In the genomic region with DNA sequence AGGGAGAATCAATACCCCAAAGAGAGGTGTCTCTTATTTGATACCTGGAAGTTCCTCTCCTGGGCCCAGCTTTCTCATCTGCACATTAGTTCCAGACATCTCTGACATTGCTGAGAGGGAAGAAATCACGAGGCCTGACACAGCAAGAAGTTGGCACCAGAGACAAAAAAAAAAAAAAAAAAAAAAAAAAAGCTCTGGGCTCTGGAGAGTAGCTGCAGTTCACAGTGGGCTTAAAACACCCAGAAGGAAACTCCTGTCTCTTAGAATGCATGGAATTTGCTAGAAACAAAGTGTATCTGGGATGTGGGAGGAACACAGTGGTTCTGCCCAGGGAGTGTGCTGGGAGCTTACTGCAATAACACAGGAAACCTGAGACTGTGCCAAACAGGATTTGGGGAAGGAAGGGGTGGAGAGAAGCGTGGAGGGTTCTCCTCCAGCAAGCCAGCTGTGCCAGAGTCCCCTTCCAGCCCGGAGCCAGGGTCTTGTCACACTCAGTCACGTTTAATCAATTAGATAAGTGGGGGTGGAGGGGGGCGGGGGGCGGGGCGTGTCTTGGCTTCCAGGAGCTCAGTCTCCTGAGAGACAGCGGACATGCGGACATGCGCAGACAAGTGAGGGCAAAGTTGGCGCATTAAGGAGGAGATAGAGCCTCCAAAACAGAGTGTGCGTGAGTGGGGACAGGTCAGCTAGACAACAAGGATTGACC, we compare ENCODE assay signal across 9 mouse cellular contexts.
DNase-seq lines count a peak whose midpoint lies in the region; ATAC-seq lines count a peak whose summit lies in the region.
"Had no signal": no experiment of that assay in that cellular context is flagged by ENCODE, and none has a peak within 500 bp of the region (broad histone marks: within the 10 kb centered on the region; RNA-seq: fewer than 3 reads in every experiment).

No protein-coding gene starts in this region.

- peak; percentile 33 for ATAC-seq in granulocyte monocyte progenitor cell, adult 5-6 weeks (replicated peaks; ENCODE audit: poor library complexity, severe bottlenecking)
- ATAC-seq in intestine, embryonic 15.5 days, result peak; percentile 78
- peak; percentile 68 for ATAC-seq in liver, embryonic 12.5 days
- ATAC-seq in neural tube, embryonic 11.5 days (ENCODE audit: insufficient read depth, low FRiP score, low TSS enrichment), result peak; percentile 31; the same call in 1 of the 2 replicates
- no peak for ATAC-seq in inflammation-experienced regulatory T-cells, adult 6 months

- peak overlapping the region; percentile 64 for H3K27ac ChIP-seq in intestine, embryonic 15.5 days
- H3K27ac ChIP-seq in liver, embryonic 12.5 days, result peak overlapping the region; percentile 69; the same call in 1 of the 2 replicates
- peak overlapping the region; percentile 15; the same call in 1 of the 2 replicates for H3K27ac ChIP-seq in neural tube, embryonic 11.5 days (ENCODE audit: low read depth, low read length)

- peak overlapping the region; percentile 41 for H3K4me2 ChIP-seq in intestine, embryonic 15.5 days (replicated peaks)
- peak overlapping the region; percentile 48 for H3K4me2 ChIP-seq in liver, embryonic 12.5 days
- H3K4me2 ChIP-seq in neural tube, embryonic 11.5 days (ENCODE audit: low read depth), result no peak overlapping the region

- no peaks in the 10 kb centered on the region for H3K36me3 ChIP-seq in intestine, embryonic 15.5 days
- H3K36me3 ChIP-seq in liver, embryonic 12.5 days, result no peaks in the 10 kb centered on the region
- no peaks in the 10 kb centered on the region for H3K36me3 ChIP-seq in neural tube, embryonic 11.5 days (ENCODE audit: control insufficient read depth, insufficient read depth, low read length)
- H3K36me3 ChIP-seq: G1E had no signal

- peaks cover 14% of the 10 kb centered on the region for H3K4me1 ChIP-seq in intestine, embryonic 15.5 days (replicated peaks)
- H3K4me1 ChIP-seq in liver, embryonic 12.5 days, result peaks cover 17% of the 10 kb centered on the region
- 0 out of 2 replicates have a peak, but pooled peaks cover 4% of the 10 kb centered on the region for H3K4me1 ChIP-seq in neural tube, embryonic 11.5 days (ENCODE audit: control insufficient read depth, insufficient read depth, low read length)

- 7% methylated on average over 12 of the region's 12 CpGs for WGBS in intestine, embryonic 15.5 days
- WGBS in liver, embryonic 12.5 days (ENCODE audit: insufficient replicate concordance), result 4% methylated on average over 11 of the region's 12 CpGs
- 24% methylated on average over 11 of the region's 12 CpGs for WGBS in neural tube, embryonic 11.5 days

- no peaks in the 10 kb centered on the region for H3K9me3 ChIP-seq in intestine, embryonic 15.5 days
- H3K9me3 ChIP-seq in liver, embryonic 12.5 days (replicated peaks), result no peaks in the 10 kb centered on the region
- H3K9me3 ChIP-seq in neural tube, embryonic 11.5 days (ENCODE audit: control insufficient read depth, low read length), result no peaks in the 10 kb centered on the region
- H3K9me3 ChIP-seq: G1E had no signal

- H3K9ac ChIP-seq in intestine, embryonic 15.5 days, result no peak overlapping the region
- H3K9ac ChIP-seq in liver, embryonic 12.5 days, result no peak overlapping the region
- no peak overlapping the region for H3K9ac ChIP-seq in neural tube, embryonic 11.5 days (ENCODE audit: low read length)

- H3K4me3 ChIP-seq in intestine, embryonic 15.5 days (replicated peaks), result no peak overlapping the region
- H3K4me3 ChIP-seq in liver, embryonic 12.5 days, result no peak overlapping the region
- no peak overlapping the region for H3K4me3 ChIP-seq in neural tube, embryonic 11.5 days (ENCODE audit: low read depth, low read length)

- DNase-seq in layer of hippocampus, postnatal 10 days (ENCODE audit: low spot score in 2 of 2), result peak; percentile 41 to 54
- DNase-seq in layer of hippocampus, adult 8-10 months (ENCODE audit: low spot score in 2 of 2), result no peak
- DNase-seq in embryo, embryonic 11 days, result peak; percentile 81
- DNase-seq in neural tube, embryonic 11.5 days (ENCODE audit: low spot score), result peak; percentile 37

- H3K27me3 ChIP-seq in intestine, embryonic 15.5 days (replicated peaks), result no peaks in the 10 kb centered on the region
- no peaks in the 10 kb centered on the region for H3K27me3 ChIP-seq in liver, embryonic 12.5 days (replicated peaks)
- H3K27me3 ChIP-seq in neural tube, embryonic 11.5 days (ENCODE audit: control insufficient read depth, insufficient read depth, low read length), result no peaks in the 10 kb centered on the region

Comparison
In these comparisons a context has a peak if more than half of its experiments do, and no peak if none do; other contexts are left out.
1. DNase-seq: peak in layer of hippocampus, postnatal 10 days (2 of 2), embryo, embryonic 11 days (single experiment) and neural tube, embryonic 11.5 days (single experiment); none in layer of hippocampus, adult 8-10 months (0 of 2).
2. H3K27ac ChIP-seq: peak in every context shown above with its lines; median percentile 69 in liver, embryonic 12.5 days; 64 in intestine, embryonic 15.5 days; 15 in neural tube, embryonic 11.5 days.